Mouse (Mus musculus): ENCODE measurements at regions not wholly inside any gene's neighbourhood (a gene's known extent, or its start where the extent isn't known, plus 50 kb on each side); places are given as distances from the start of the nearest gene placed in this dataset.

DNA sequence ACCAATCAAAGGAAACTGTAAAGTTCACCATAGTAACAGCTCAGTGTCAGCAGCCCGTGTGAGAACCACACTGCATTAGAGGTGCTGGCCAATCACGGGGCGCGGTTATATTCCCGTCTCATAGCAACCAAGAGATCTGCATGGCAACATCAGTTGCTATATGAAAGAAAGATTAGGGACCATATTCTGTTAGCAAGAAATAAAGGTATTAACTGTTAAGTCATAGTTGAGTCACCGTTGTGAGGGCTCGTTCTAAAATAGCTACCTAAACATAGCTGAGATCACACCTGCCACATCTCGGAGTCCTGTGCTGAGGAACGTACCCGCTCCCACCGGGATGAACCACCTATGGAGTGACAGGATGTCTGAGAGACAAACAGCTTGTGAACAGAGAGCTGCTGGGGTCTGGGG lies 103.2 kb upstream of the Peli1 start:
- no peaks in the 10 kb centered on the region for H3K9me3 ChIP-seq
- no peaks in the 10 kb centered on the region for H3K36me3 ChIP-seq
- H3K9ac ChIP-seq, result no peak overlapping the region
- WGBS, result 84% methylated on average over 11 of the region's 11 CpGs
- H3K4me3 ChIP-seq, result no peak overlapping the region
- no peak overlapping the region for H3K4me2 ChIP-seq
- ATAC-seq (ENCODE audit: insufficient number of reproducible peaks, low FRiP score, low TSS enrichment, low read depth), result no peak
- no peaks in the 10 kb centered on the region for H3K27me3 ChIP-seq
- 0 out of 2 replicates have a peak, but pooled peaks cover 6% of the 10 kb centered on the region for H3K4me1 ChIP-seq
- H3K27ac ChIP-seq, result no peak overlapping the region

DNA sequence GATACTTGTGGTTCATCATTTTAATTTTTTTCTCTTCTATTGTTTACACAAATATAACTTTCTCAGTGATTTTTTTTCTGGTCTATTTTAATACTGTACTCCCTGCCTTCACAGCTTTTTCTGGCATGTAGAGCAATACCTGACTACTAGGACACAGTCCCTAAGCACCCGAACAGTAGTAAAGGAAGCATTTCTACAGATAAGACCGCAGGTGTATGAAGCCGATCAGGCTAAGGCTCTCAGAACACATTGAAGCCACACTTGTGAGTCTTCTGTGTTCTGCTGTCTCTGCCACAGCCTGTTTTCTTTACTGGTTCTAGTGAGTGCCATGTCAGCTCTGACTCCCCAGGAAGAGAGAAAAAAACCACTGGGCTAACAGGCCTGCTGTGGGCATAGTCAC lies 102.2 kb upstream of the Peli1 start:
- no peak overlapping the region for H3K9ac ChIP-seq
- 0 out of 2 replicates have a peak, but pooled peaks cover 6% of the 10 kb centered on the region for H3K4me1 ChIP-seq
- no peaks in the 10 kb centered on the region for H3K27me3 ChIP-seq
- no peaks in the 10 kb centered on the region for H3K36me3 ChIP-seq
- no peak overlapping the region for H3K4me2 ChIP-seq
- WGBS, result 87% methylated on average over 3 of the region's 3 CpGs
- no peak overlapping the region for H3K27ac ChIP-seq
- no peak overlapping the region for H3K4me3 ChIP-seq
- ATAC-seq (ENCODE audit: insufficient number of reproducible peaks, low FRiP score, low TSS enrichment, low read depth), result no peak
- H3K9me3 ChIP-seq, result no peaks in the 10 kb centered on the region

DNA sequence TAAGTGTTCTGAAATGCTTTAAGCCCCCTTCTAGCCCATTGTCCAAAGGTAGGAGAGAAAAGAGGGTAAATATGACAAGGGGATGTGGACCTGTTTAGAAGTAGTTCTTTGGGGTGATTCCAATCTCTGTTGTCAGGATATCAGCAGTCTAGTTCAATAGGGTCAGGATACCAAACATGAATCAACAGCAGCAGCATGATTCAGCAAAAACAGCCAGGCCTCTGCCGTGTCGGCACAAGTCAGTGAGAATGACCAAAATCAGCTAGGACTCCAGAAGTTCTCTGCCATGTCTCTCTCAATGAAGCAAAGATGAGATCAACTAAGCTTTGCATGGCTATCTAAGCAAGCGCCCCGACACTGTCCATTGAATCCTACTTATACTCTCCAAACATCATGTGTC lies 97.5 kb upstream of the Peli1 start:
- Histone ChIP-seq H3K9ac (no peak overlapping the region), H3K4me3 (no peak overlapping the region), H3K9me3 (0 out of 2 replicates have a peak, but pooled peaks cover 3% of the 10 kb centered on the region), H3K4me1 (0 out of 2 replicates have a peak, but pooled peaks cover under 1% of the 10 kb centered on the region), H3K27ac (no peak overlapping the region), H3K27me3 (no peaks in the 10 kb centered on the region), H3K36me3 (no peaks in the 10 kb centered on the region), H3K4me2 (no peak overlapping the region)
- WGBS, result 92% methylated on average over 4 of the region's 4 CpGs
- no peak for ATAC-seq (ENCODE audit: insufficient number of reproducible peaks, low FRiP score, low TSS enrichment, low read depth)

DNA sequence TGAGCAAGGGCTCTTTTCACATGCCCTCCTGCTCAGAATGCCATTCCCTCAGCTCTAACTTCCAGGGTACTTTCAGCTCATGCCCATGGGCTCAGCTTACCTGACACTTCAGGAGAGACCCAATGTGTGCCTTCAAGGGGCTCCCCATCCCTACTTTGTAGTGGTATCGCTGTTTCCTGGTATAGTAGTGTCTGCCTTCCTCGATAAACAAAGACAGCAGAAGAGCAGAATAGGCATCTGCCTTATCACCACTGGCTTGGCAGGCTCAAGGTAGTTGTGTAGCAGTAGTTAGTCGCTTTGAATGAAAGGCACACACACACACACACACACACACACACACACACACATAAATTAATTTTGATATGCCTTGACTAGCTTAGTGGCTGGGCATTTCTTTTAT lies 89.7 kb upstream of the Peli1 start:
- Histone ChIP-seq H3K27ac (no peak overlapping the region), H3K9me3 (no peaks in the 10 kb centered on the region), H3K4me1 (no peaks in the 10 kb centered on the region), H3K4me2 (no peak overlapping the region), H3K9ac (no peak overlapping the region), H3K36me3 (no peaks in the 10 kb centered on the region), H3K27me3 (no peaks in the 10 kb centered on the region), H3K4me3 (no peak overlapping the region)
- ATAC-seq (ENCODE audit: insufficient number of reproducible peaks, low FRiP score, low TSS enrichment, low read depth), result no peak
- 81% methylated on average over 3 of the region's 3 CpGs for WGBS

DNA sequence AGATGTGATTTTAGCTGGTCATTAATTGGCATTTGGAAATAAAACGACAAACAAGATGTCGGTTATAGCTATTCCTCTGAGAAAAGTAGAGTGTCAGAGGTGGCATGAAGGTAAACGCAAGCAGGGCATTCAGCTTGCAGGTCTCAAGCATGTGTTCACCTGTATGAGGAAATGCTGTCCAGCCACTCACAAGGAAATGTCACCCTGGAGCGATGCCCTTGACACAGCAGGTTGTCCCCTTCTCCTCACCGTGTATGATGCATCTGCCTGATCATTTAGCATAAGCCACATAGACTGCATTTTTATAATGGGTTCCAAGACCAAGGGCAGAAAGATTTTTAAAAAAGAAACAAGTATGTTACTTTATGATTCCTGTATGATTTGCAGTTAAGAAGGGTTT lies 83.9 kb upstream of the Peli1 start:
- ATAC-seq (ENCODE audit: insufficient number of reproducible peaks, low FRiP score, low TSS enrichment, low read depth), result no peak
- H3K4me3 ChIP-seq, result no peak overlapping the region
- 87% methylated on average over 5 of the region's 5 CpGs for WGBS
- no peaks in the 10 kb centered on the region for H3K9me3 ChIP-seq
- H3K36me3 ChIP-seq, result no peaks in the 10 kb centered on the region
- no peaks in the 10 kb centered on the region for H3K27me3 ChIP-seq
- no peak overlapping the region for H3K4me2 ChIP-seq
- no peak overlapping the region for H3K27ac ChIP-seq
- H3K4me1 ChIP-seq, result no peaks in the 10 kb centered on the region
- H3K9ac ChIP-seq, result no peak overlapping the region

DNA sequence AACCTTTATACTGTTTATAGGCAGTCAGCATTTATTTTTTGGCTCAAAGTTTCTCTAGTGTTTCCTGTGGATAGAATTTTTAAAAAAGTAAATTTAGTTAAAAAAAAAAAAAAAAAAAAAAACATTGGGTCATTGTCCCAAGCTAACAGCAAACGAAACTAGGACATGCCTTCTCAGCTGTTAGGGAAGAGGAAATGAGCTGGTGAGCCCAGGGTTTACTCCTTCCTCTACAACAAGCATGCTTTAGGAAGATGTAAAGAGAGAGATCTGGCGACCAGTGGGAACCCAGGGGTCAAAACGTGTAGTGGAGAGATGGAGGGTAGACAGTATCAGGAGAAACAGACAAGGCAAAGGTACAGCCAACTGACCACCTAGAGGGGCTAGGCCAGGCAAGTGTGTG lies 81.6 kb upstream of the Peli1 start:
- no peaks in the 10 kb centered on the region for H3K36me3 ChIP-seq
- H3K9me3 ChIP-seq, result no peaks in the 10 kb centered on the region
- no peak overlapping the region for H3K4me3 ChIP-seq
- no peak for ATAC-seq (ENCODE audit: insufficient number of reproducible peaks, low FRiP score, low TSS enrichment, low read depth)
- no peak overlapping the region for H3K4me2 ChIP-seq
- H3K9ac ChIP-seq, result no peak overlapping the region
- no peaks in the 10 kb centered on the region for H3K4me1 ChIP-seq
- 72% methylated on average over 3 of the region's 3 CpGs for WGBS
- H3K27ac ChIP-seq, result no peak overlapping the region
- H3K27me3 ChIP-seq, result no peaks in the 10 kb centered on the region

DNA sequence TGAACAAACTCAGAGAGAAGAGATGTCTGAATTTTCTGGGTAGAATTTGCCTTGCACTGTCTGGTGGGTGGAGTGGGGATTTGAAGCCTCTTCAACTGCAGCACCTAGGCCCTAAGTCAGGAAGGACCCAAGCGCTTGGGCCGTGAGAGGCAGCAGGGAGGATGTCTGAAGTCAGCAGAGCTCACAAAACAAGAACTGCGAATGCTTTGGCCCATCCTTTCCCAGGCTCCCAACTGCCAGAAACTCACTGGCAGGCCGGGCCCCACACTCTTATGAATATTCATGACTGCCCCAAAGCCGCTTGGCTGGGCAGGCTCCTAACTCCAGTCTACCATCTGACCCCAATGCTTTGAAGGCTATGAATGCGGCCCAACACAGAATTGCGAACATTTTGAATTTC lies 80.2 kb upstream of the Peli1 start:
- Histone ChIP-seq H3K4me3 (no peak overlapping the region), H3K4me2 (no peak overlapping the region), H3K4me1 (no peaks in the 10 kb centered on the region), H3K36me3 (no peaks in the 10 kb centered on the region), H3K27ac (no peak overlapping the region), H3K9ac (no peak overlapping the region), H3K27me3 (no peaks in the 10 kb centered on the region), H3K9me3 (no peaks in the 10 kb centered on the region)
- WGBS, result 59% methylated on average over 7 of the region's 7 CpGs
- no peak for ATAC-seq (ENCODE audit: insufficient number of reproducible peaks, low FRiP score, low TSS enrichment, low read depth)

DNA sequence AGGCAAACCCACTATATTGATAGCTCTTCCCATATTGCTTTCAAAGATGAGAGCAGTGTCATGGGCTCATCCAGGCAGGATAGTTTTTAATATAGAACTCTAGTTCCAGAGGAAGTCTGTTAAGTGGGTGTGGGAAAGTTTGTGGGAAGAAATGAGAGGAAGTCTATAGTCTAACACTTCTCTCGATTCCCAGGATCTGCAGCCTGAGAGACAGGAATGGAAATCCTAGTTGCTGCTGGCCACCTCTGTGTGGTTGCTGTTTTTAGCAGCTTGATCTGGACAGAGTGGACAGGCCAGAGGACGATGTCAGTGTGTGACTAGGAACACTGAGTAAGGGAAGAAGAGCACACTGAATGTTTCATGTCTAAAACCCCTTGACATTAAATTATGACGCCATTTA lies 76.8 kb upstream of the Peli1 start:
- Histone ChIP-seq H3K4me3 (no peak overlapping the region), H3K27me3 (no peaks in the 10 kb centered on the region), H3K9me3 (no peaks in the 10 kb centered on the region), H3K27ac (no peak overlapping the region), H3K9ac (no peak overlapping the region), H3K36me3 (no peaks in the 10 kb centered on the region), H3K4me2 (no peak overlapping the region), H3K4me1 (0 out of 2 replicates have a peak, but pooled peaks cover 6% of the 10 kb centered on the region)
- no peak for ATAC-seq (ENCODE audit: insufficient number of reproducible peaks, low FRiP score, low TSS enrichment, low read depth)
- 60% methylated on average over 3 of the region's 3 CpGs for WGBS

DNA sequence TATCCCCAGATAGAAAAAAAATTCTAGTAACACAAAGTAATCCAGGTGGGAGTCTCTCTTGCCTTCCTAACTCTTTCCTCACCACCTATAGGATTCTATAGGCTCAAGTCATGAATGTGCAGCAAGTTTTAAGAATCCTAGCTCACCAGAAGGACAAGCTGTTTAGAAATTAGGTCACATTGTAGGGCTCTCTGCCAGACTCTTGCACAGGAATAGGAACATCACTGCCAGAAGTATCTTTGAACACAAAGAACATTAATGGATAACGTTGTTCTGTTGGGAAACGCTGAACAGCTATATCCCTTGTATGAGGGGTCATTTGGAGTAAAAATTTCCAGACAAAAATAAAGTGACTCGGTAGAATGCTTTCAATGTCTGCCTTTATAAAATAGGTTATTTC lies 75.6 kb upstream of the Peli1 start:
- WGBS, result 66% methylated on average over 3 of the region's 3 CpGs
- Histone ChIP-seq H3K9ac (no peak overlapping the region), H3K9me3 (no peaks in the 10 kb centered on the region), H3K4me3 (no peak overlapping the region), H3K27ac (no peak overlapping the region), H3K4me2 (no peak overlapping the region), H3K27me3 (no peaks in the 10 kb centered on the region), H3K4me1 (0 out of 2 replicates have a peak, but pooled peaks cover 6% of the 10 kb centered on the region), H3K36me3 (no peaks in the 10 kb centered on the region)
- no peak for ATAC-seq (ENCODE audit: insufficient number of reproducible peaks, low FRiP score, low TSS enrichment, low read depth)

DNA sequence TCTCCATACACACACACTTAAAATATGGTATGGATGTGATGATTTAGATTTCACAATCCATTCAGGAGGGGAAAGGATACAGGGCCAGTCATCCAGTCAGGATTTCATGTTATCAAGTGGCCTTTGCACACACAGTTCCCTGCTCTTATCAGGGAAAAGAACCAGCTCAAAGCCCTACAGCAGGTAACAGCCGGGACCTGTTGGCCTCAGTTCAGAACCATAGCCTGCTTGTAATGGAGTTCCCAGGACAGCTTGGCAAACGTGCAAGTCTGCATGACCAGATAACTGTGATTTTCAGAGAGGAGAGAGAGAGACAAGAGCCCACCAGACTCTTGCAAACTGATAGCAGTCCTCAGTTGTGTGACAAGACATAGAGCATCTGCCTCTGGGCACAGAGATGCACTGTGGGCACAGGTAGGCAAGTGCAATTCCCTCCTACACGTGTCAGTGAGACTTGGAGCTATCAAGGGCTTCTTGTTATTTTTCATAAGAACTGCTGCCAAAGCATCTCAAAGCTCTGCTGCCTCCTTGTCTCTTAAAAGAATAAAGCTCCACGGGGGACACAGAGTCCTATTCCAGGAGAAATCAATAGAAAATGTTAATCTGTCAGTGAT lies 74.9 kb upstream of the Peli1 start:
- Histone ChIP-seq H3K27ac (0 out of 2 replicates have a peak overlapping the region, but pooled peaks have one; percentile 11), H3K4me3 (no peak overlapping the region), H3K4me2 (no peak overlapping the region), H3K27me3 (no peaks in the 10 kb centered on the region), H3K9me3 (no peaks in the 10 kb centered on the region), H3K36me3 (no peaks in the 10 kb centered on the region), H3K9ac (no peak overlapping the region), H3K4me1 (0 out of 2 replicates have a peak, but pooled peaks cover 6% of the 10 kb centered on the region)
- 48% methylated on average over 4 of the region's 4 CpGs for WGBS
- no peak for ATAC-seq (ENCODE audit: insufficient number of reproducible peaks, low FRiP score, low TSS enrichment, low read depth)

DNA sequence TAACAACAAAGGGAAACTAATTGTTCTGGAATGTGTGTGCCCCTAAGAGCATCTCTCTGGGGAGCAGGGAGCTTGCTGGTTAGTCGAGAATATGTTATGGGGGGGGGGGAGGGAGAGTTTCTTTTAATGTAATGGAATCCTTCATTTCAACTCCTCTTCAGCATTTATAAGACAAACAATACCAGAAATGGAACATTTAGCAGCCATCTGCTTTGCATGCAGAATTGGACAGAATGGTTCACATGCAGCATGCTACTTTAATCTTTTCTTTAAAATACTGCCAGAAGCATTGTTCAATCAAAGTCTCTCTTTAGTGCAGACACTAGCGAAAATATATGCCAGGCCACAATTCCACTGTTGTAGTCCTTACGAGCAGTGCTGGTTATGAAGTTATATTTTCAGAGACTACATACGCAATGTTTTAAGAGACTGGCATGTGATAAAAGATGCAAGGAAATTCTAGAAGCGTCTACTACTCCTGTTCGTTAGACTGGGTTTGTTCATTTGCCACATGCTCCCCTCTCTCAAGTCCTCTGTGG lies 74.2 kb upstream of the Peli1 start:
- Histone ChIP-seq H3K4me1 (0 out of 2 replicates have a peak, but pooled peaks cover 6% of the 10 kb centered on the region), H3K9me3 (no peaks in the 10 kb centered on the region), H3K4me3 (no peak overlapping the region), H3K4me2 (no peak overlapping the region), H3K36me3 (no peaks in the 10 kb centered on the region), H3K27ac (no peak overlapping the region), H3K9ac (no peak overlapping the region), H3K27me3 (no peaks in the 10 kb centered on the region)
- ATAC-seq (ENCODE audit: insufficient number of reproducible peaks, low FRiP score, low TSS enrichment, low read depth), result no peak
- WGBS, result 39% methylated on average over 6 of the region's 6 CpGs

DNA sequence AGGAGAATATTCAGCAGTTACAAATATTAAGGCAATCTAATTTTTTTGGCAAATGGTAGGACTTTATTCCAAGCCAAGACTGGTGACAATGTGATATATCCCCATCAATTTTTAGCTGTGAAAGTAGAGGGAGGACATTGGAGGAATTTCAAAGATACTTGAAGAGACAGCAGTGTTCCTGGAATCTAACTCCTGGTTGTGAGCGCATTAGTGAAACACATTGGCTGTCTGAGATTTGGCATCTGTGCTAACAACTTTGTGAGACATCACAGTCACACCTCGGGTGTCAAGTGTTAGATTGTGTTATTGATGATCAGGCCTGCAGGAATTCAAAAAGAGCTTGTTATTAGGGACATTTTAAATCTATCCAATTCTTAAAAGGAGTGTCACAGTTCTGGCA lies 71.3 kb upstream of the Peli1 start:
- Histone ChIP-seq H3K9ac (no peak overlapping the region), H3K4me3 (no peak overlapping the region), H3K36me3 (no peaks in the 10 kb centered on the region), H3K4me2 (no peak overlapping the region), H3K4me1 (0 out of 2 replicates have a peak, but pooled peaks cover 6% of the 10 kb centered on the region), H3K9me3 (no peaks in the 10 kb centered on the region), H3K27me3 (no peaks in the 10 kb centered on the region), H3K27ac (no peak overlapping the region)
- 63% methylated on average over 2 of the region's 2 CpGs for whole genome bisulfite sequencing
- ATAC-seq (ENCODE audit: insufficient number of reproducible peaks, low FRiP score, low TSS enrichment, low read depth), result no peak

DNA sequence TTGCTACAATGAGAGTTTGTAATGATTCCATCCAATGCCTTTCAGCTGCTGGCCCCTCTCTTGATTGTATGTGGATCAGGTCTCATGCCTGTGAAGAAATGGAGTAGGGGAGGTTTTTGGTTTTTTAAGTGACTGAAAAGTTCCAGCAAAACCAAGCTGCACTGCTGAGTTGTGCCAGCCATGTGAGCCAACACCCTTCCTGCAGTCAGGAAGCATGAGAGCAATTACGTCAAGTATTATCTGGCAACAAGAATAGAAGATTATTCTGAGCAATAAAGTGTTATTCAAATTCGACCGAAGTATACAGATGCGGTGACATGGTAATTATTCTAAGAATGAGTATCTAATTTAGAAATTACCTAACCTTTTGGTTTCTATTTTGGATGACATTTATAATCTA lies 67.0 kb upstream of the Peli1 start:
- no peak overlapping the region for H3K4me2 ChIP-seq
- no peaks in the 10 kb centered on the region for H3K27me3 ChIP-seq
- ATAC-seq (ENCODE audit: insufficient number of reproducible peaks, low FRiP score, low TSS enrichment, low read depth), result no peak
- no peak overlapping the region for H3K9ac ChIP-seq
- WGBS, result 77% methylated on average over 4 of the region's 4 CpGs
- no peaks in the 10 kb centered on the region for H3K4me1 ChIP-seq
- H3K9me3 ChIP-seq, result no peaks in the 10 kb centered on the region
- H3K36me3 ChIP-seq, result no peaks in the 10 kb centered on the region
- no peak overlapping the region for H3K4me3 ChIP-seq
- no peak overlapping the region for H3K27ac ChIP-seq
